Mouse (Mus musculus) forebrain, embryonic 12.5 days (tissue): Measurements from ENCODE around the gene Lamb3. TPM values are rescaled to one million over a fixed set of nuclear protein-coding genes. Genes with fewer than 3 reads are reported as not detected.

Experiments used
- polyA plus RNA-seq: library from polyadenylated mRNA; unstranded; fragments of >200 nt; fragmentation: Nextera tagmentation; extraction: Ambion mirVana; gene quantifications from 2 replicates; pipeline ENCODE4 v1.2.1, GENCODE M21; 2016

The Lamb3 gene
- polyA plus RNA-seq, 1 experiment from 2014 or later, result 0.77 TPM

Other genes with a start within 250 kb of the Lamb3 start
- 9.2 and 9.8 TPM in 2 replicates for gene Syt14, start 171.9 kb upstream of the Lamb3 start, polyA plus RNA-seq
- gene Diexf, start 77.4 kb upstream of the Lamb3 start, polyA plus RNA-seq, result 9.5 and 9.7 TPM in 2 replicates
- gene Irf6, start 54.6 kb upstream of the Lamb3 start, polyA plus RNA-seq, result 1.6 and 2.0 TPM in 2 replicates
- gene A130010J15Rik, start 39.7 kb upstream of the Lamb3 start, polyA plus RNA-seq, result 15.1 and 16.0 TPM in 2 replicates
- 0.31 and 1.0 TPM in 2 replicates for gene Traf3ip3, start 6.0 kb upstream of the Lamb3 start, polyA plus RNA-seq
- not detected in 2 replicates for gene Hsd11b1, start 56.4 kb downstream of the Lamb3 start, polyA plus RNA-seq
- gene G0s2, start 65.5 kb downstream of the Lamb3 start, polyA plus RNA-seq, result 6.3 and 6.9 TPM in 2 replicates
- 20.5 and 20.6 TPM in 2 replicates for gene Camk1g, start 162.6 kb downstream of the Lamb3 start, polyA plus RNA-seq